In genomic region chr7:126775978-126776234, GRCm38 (mm10) we compare ENCODE assay signal across 7 mouse cellular contexts. TPM values are rescaled to one million over a fixed set of nuclear protein-coding genes. Genes with fewer than 3 reads are reported as not detected.
DNase-seq lines count a peak whose midpoint lies in the region; ATAC-seq and TF ChIP-seq lines count a peak whose summit lies in the region.

No protein-coding gene starts in this region.

- H3K4me2 ChIP-seq in kidney, postnatal 0 days (ENCODE audit: low read length), result peak overlapping the region; percentile 91
- peak overlapping the region; percentile 89 for H3K4me2 ChIP-seq in embryonic facial prominence, embryonic 15.5 days (replicated peaks)
- peak overlapping the region; percentile 97 for H3K4me2 ChIP-seq in neural tube, embryonic 13.5 days

- no peak for TF ChIP-seq CTCF in kidney, postnatal 0 days (IDR thresholded peaks at IDR 0.05; ENCODE audit: low read depth)

- no peaks in the 10 kb centered on the region for H3K9me3 ChIP-seq in kidney, postnatal 0 days (replicated peaks; ENCODE audit: low read length)
- no peaks in the 10 kb centered on the region for H3K9me3 ChIP-seq in embryonic facial prominence, embryonic 15.5 days (replicated peaks)
- no peaks in the 10 kb centered on the region for H3K9me3 ChIP-seq in limb, embryonic 10.5 days (replicated peaks)
- no peaks in the 10 kb centered on the region for H3K9me3 ChIP-seq in neural tube, embryonic 13.5 days

- no peaks in the 10 kb centered on the region for H3K27me3 ChIP-seq in kidney, postnatal 0 days (ENCODE audit: insufficient read depth, low read length)
- no peaks in the 10 kb centered on the region for H3K27me3 ChIP-seq in embryonic facial prominence, embryonic 15.5 days
- no peaks in the 10 kb centered on the region for H3K27me3 ChIP-seq in limb, embryonic 10.5 days (ENCODE audit: low read depth, poor library complexity, severe bottlenecking)
- H3K27me3 ChIP-seq in neural tube, embryonic 13.5 days, result no peaks in the 10 kb centered on the region

- H3K9ac ChIP-seq in kidney, postnatal 0 days (ENCODE audit: low read depth, low read length), result no peak overlapping the region
- H3K9ac ChIP-seq in embryonic facial prominence, embryonic 15.5 days, result no peak overlapping the region
- H3K9ac ChIP-seq in neural tube, embryonic 13.5 days, result peak overlapping the region; percentile 99

- H3K4me3 ChIP-seq in kidney, postnatal 0 days (replicated peaks; ENCODE audit: low read depth, low read length), result no peak overlapping the region
- H3K4me3 ChIP-seq in embryonic facial prominence, embryonic 15.5 days (replicated peaks), result 0 out of 2 replicates have a peak overlapping the region, but pooled peaks have one; percentile 82
- H3K4me3 ChIP-seq in limb, embryonic 10.5 days, result peak overlapping the region; percentile 88
- H3K4me3 ChIP-seq in neural tube, embryonic 13.5 days, result peak overlapping the region; percentile 80

- peaks cover 20% of the 10 kb centered on the region for H3K4me1 ChIP-seq in kidney, postnatal 0 days (replicated peaks; ENCODE audit: insufficient read depth, low read length)
- peaks cover 36% of the 10 kb centered on the region for H3K4me1 ChIP-seq in embryonic facial prominence, embryonic 15.5 days
- H3K4me1 ChIP-seq in limb, embryonic 10.5 days, result peaks cover 48% of the 10 kb centered on the region
- H3K4me1 ChIP-seq in neural tube, embryonic 13.5 days (replicated peaks), result peaks cover 50% of the 10 kb centered on the region

- 61% methylated on average over 3 of the region's 3 CpGs for WGBS in kidney, postnatal 0 days
- 53% methylated on average over 3 of the region's 3 CpGs for WGBS in embryonic facial prominence, embryonic 15.5 days
- WGBS in limb, embryonic 10.5 days, result 67% methylated on average over 3 of the region's 3 CpGs
- 73% methylated on average over 3 of the region's 3 CpGs for WGBS in neural tube, embryonic 13.5 days

- no peak for DNase-seq in kidney, postnatal 0 days (ENCODE audit: low spot score)
- no peak for DNase-seq in kidney, postnatal 10 days
- no peak for DNase-seq in limb, embryonic 10.5 days (ENCODE audit: low spot score)
- no peak for DNase-seq in adrenal gland, adult (ENCODE audit: inconsistent age in 2 of 2, low spot score in 1 of 2)
- DNase-seq in left cerebral cortex, postnatal 4 days, result no peak

- peaks cover 10% of the 10 kb centered on the region; the same call in 1 of the 2 replicates for H3K36me3 ChIP-seq in kidney, postnatal 0 days (ENCODE audit: insufficient read depth, low read length)
- H3K36me3 ChIP-seq in embryonic facial prominence, embryonic 15.5 days, result peaks cover 18% of the 10 kb centered on the region; the same call in 1 of the 2 replicates
- H3K36me3 ChIP-seq in limb, embryonic 10.5 days, result peaks cover 39% of the 10 kb centered on the region
- peaks cover 34% of the 10 kb centered on the region for H3K36me3 ChIP-seq in neural tube, embryonic 13.5 days

- ATAC-seq in kidney, postnatal 0 days (replicated peaks; ENCODE audit: low FRiP score, low read depth), result no peak
- ATAC-seq in embryonic facial prominence, embryonic 15.5 days (ENCODE audit: insufficient number of reproducible peaks, low FRiP score, low TSS enrichment, low read depth), result no peak
- no peak for ATAC-seq in neural tube, embryonic 13.5 days (ENCODE audit: low read depth)

- H3K27ac ChIP-seq in kidney, postnatal 0 days, result peak overlapping the region; percentile 91
- 0 out of 2 replicates have a peak overlapping the region, but pooled peaks have one; percentile 76 for H3K27ac ChIP-seq in embryonic facial prominence, embryonic 15.5 days (replicated peaks)
- H3K27ac ChIP-seq in limb, embryonic 10.5 days, result peak overlapping the region; percentile 96
- peak overlapping the region; percentile 93 for H3K27ac ChIP-seq in neural tube, embryonic 13.5 days (replicated peaks)

- intact Hi-C loops in left cerebral cortex, postnatal 4 days (cut with DNase I), result no loop called here

RNA-seq across cellular contexts. Expression of gene Ypel3, which starts 0.8 kb away (rescaled TPM):
- polyA plus RNA-seq in kidney, postnatal 0 days (2015; fragmentation: Nextera tagmentation; extraction: Ambion mirVana), result 158 and 188 TPM in 2 replicates
- polyA plus RNA-seq in embryonic facial prominence, embryonic 15.5 days (2015; fragmentation: Nextera tagmentation; extraction: Ambion mirVana), result 145 and 148 TPM in 2 replicates
- 51.7 and 84.9 TPM in 2 replicates for polyA plus RNA-seq in limb, embryonic 10.5 days (2016; fragmentation: Nextera tagmentation; extraction: Ambion mirVana)
- polyA plus RNA-seq in neural tube, embryonic 13.5 days (2015; fragmentation: Nextera tagmentation; extraction: Ambion mirVana), result 204 and 215 TPM in 2 replicates
- total RNA-seq in left cerebral cortex, postnatal 4 days (2021), result 100 to 1,000 TPM; 110 to 113 TPM

RNA-seq across cellular contexts. Expression of gene Tbx6, which starts 5.4 kb away (rescaled TPM):
- polyA plus RNA-seq in kidney, postnatal 0 days (2015; fragmentation: Nextera tagmentation; extraction: Ambion mirVana), result 0.21 and 0.26 TPM in 2 replicates
- polyA plus RNA-seq in embryonic facial prominence, embryonic 15.5 days (2015; fragmentation: Nextera tagmentation; extraction: Ambion mirVana), result 0.71 and 0.81 TPM in 2 replicates
- polyA plus RNA-seq in limb, embryonic 10.5 days (2016; fragmentation: Nextera tagmentation; extraction: Ambion mirVana), result 0.23 and 0.53 TPM in 2 replicates
- 0.25 and 0.66 TPM in 2 replicates for polyA plus RNA-seq in neural tube, embryonic 13.5 days (2015; fragmentation: Nextera tagmentation; extraction: Ambion mirVana)
- under 1 TPM; 0.40 to 0.58 TPM for total RNA-seq in left cerebral cortex, postnatal 4 days (2021)

RNA-seq across cellular contexts. Expression of gene Gdpd3, which starts 9.8 kb away (rescaled TPM):
- 3.7 and 6.4 TPM in 2 replicates for polyA plus RNA-seq in kidney, postnatal 0 days (2015; fragmentation: Nextera tagmentation; extraction: Ambion mirVana)
- 11.1 and 12.4 TPM in 2 replicates for polyA plus RNA-seq in embryonic facial prominence, embryonic 15.5 days (2015; fragmentation: Nextera tagmentation; extraction: Ambion mirVana)
- polyA plus RNA-seq in limb, embryonic 10.5 days (2016; fragmentation: Nextera tagmentation; extraction: Ambion mirVana), result 0.83 and 1.5 TPM in 2 replicates
- polyA plus RNA-seq in neural tube, embryonic 13.5 days (2015; fragmentation: Nextera tagmentation; extraction: Ambion mirVana), result 0.56 and 1.5 TPM in 2 replicates
- total RNA-seq in left cerebral cortex, postnatal 4 days (2021), result 1 to 10 TPM; 5.2 to 5.5 TPM

RNA-seq across cellular contexts. Expression of gene Ppp4c, which starts 16.4 kb away (rescaled TPM):
- 189 and 192 TPM in 2 replicates for polyA plus RNA-seq in kidney, postnatal 0 days (2015; fragmentation: Nextera tagmentation; extraction: Ambion mirVana)
- polyA plus RNA-seq in embryonic facial prominence, embryonic 15.5 days (2015; fragmentation: Nextera tagmentation; extraction: Ambion mirVana), result 232 and 234 TPM in 2 replicates
- 450 and 462 TPM in 2 replicates for polyA plus RNA-seq in limb, embryonic 10.5 days (2016; fragmentation: Nextera tagmentation; extraction: Ambion mirVana)
- polyA plus RNA-seq in neural tube, embryonic 13.5 days (2015; fragmentation: Nextera tagmentation; extraction: Ambion mirVana), result 216 and 230 TPM in 2 replicates
- 10 to 100 TPM; 71.1 to 79.7 TPM for total RNA-seq in left cerebral cortex, postnatal 4 days (2021)

RNA-seq across cellular contexts. Expression of gene Mapk3, which starts 16.5 kb away (rescaled TPM):
- 63.0 and 66.1 TPM in 2 replicates for polyA plus RNA-seq in kidney, postnatal 0 days (2015; fragmentation: Nextera tagmentation; extraction: Ambion mirVana)
- polyA plus RNA-seq in embryonic facial prominence, embryonic 15.5 days (2015; fragmentation: Nextera tagmentation; extraction: Ambion mirVana), result 74.0 and 78.5 TPM in 2 replicates
- 47.3 and 55.9 TPM in 2 replicates for polyA plus RNA-seq in limb, embryonic 10.5 days (2016; fragmentation: Nextera tagmentation; extraction: Ambion mirVana)
- polyA plus RNA-seq in neural tube, embryonic 13.5 days (2015; fragmentation: Nextera tagmentation; extraction: Ambion mirVana), result 97.6 and 108 TPM in 2 replicates
- total RNA-seq in left cerebral cortex, postnatal 4 days (2021), result 100 to 1,000 TPM; 196 to 202 TPM
